Mouse (Mus musculus) embryonic facial prominence, embryonic 12.5 days (tissue): ENCODE data around the gene Phb. TPM values are rescaled to one million over a fixed set of nuclear protein-coding genes. Genes with fewer than 3 reads are reported as not detected.

Experiments used
- ATAC-seq: fragments of 200-750 bp; cut with Nextera tagmentation; 2 replicates; pipeline ENCODE4 v1.8.0; 2017; ENCODE audit not compliant: insufficient number of reproducible peaks, insufficient read depth, low FRiP score, low TSS enrichment
- H3K27ac ChIP-seq: fragments of 300-500 bp; sonication (generic); 2 replicates; pipeline ENCODE4 v1.5.1; 2016; ENCODE audit warnings: mild to moderate bottlenecking
- H3K27me3 ChIP-seq: fragments of 300-500 bp; sonication (generic); 2 replicates; pipeline ENCODE4 v1.6.1; 2016; ENCODE audit warnings: mild to moderate bottlenecking, moderate library complexity
- H3K36me3 ChIP-seq: fragments of 300-500 bp; sonication (generic); 2 replicates; pipeline ENCODE4 v1.6.1; 2016; ENCODE audit warnings: mild to moderate bottlenecking
- H3K4me1 ChIP-seq: fragments of 300-500 bp; sonication (generic); 2 replicates; pipeline ENCODE4 v1.6.1; 2016
- H3K4me2 ChIP-seq: fragments of 300-500 bp; sonication (generic); replicated peaks from 2 replicates; pipeline ENCODE4 v1.6.1; 2016; ENCODE audit warnings: mild to moderate bottlenecking, moderate library complexity
- H3K4me3 ChIP-seq: fragments of 300-500 bp; sonication (generic); 2 replicates; pipeline ENCODE4 v1.5.1; 2016; ENCODE audit warnings: mild to moderate bottlenecking
- H3K9ac ChIP-seq: fragments of 300-500 bp; sonication (generic); 2 replicates; pipeline ENCODE4 v1.6.1; 2016; ENCODE audit warnings: mild to moderate bottlenecking, moderate library complexity
- H3K9me3 ChIP-seq: fragments of 300-500 bp; sonication (generic); 2 replicates; pipeline ENCODE4 v1.6.1; 2016; ENCODE audit warnings: mild to moderate bottlenecking, moderate library complexity
- WGBS: fragments of 180-500 bp; shearing (Covaris S2); methylation state at CpG from one replicate; pipeline ENCODE4 v1.1.7; 2016; 5-methylcytosine and 5-hydroxymethylcytosine counted together
- polyA plus RNA-seq: library from polyadenylated mRNA; unstranded; fragments of >200 nt; fragmentation: Nextera tagmentation; extraction: Ambion mirVana; gene quantifications from 2 replicates; pipeline ENCODE4 v1.2.1, GENCODE M21; 2016

Gene Phb
- polyA plus RNA-seq, 1 experiment from 2014 or later: 229 TPM

DNA sequence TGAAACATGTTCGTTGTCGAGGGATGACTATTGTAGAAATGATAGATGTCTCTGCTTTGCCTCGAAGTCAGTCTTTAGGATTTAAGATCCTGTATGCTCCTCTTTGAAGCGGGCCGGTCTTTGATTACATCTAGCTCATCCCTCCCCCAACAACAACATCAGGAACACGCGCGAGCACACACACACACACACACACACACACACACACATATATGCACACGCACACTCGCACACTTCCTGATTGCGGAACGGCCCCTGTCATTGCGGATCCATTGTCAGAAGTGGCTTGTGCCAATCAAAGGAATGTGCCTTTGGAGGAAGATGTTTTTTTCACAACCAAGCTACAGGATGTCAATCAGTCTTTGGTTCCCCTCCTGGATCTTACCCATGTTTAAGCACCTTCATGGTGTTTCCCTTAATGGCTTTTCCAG, 47.1 kb downstream of the Phb start:
- peak overlapping the region; percentile 98; the same call in 1 of the 2 replicates for H3K27ac ChIP-seq
- peaks cover 25% of the 10 kb centered on the region for H3K4me1 ChIP-seq
- H3K36me3 ChIP-seq: no peaks in the 10 kb centered on the region
- no peak for ATAC-seq
- peak overlapping the region; percentile 98 for H3K9ac ChIP-seq
- 1% methylated on average over 13 of the region's 13 CpGs for WGBS
- H3K4me2 ChIP-seq: peak overlapping the region; percentile 94
- H3K9me3 ChIP-seq: no peaks in the 10 kb centered on the region
- H3K27me3 ChIP-seq: no peaks in the 10 kb centered on the region
- peak overlapping the region; percentile 93 for H3K4me3 ChIP-seq

GRCm38 (mm10) chr11:95714411-95714810, 47.7 kb downstream of the Phb start:
- Histone ChIP-seq H3K9ac (peak overlapping the region; percentile 98; the same call in 1 of the 2 replicates), H3K4me1 (peaks cover 25% of the 10 kb centered on the region), H3K27ac (no peak overlapping the region), H3K36me3 (no peaks in the 10 kb centered on the region), H3K9me3 (no peaks in the 10 kb centered on the region), H3K4me2 (peak overlapping the region; percentile 94), H3K4me3 (peak overlapping the region; percentile 93), H3K27me3 (no peaks in the 10 kb centered on the region)
- 38% methylated on average over 7 of the region's 7 CpGs for WGBS
- ATAC-seq: no peak

- Histone ChIP-seq H3K9ac (no peak overlapping the region), H3K36me3 (no peaks in the 10 kb centered on the region), H3K9me3 (no peaks in the 10 kb centered on the region), H3K4me3 (no peak overlapping the region), H3K4me2 (no peak overlapping the region), H3K27me3 (no peaks in the 10 kb centered on the region), H3K27ac (no peak overlapping the region), H3K4me1 (peaks cover 25% of the 10 kb centered on the region)
- WGBS: 65% methylated on average over 8 of the region's 8 CpGs
- ATAC-seq: no peak
Measured at GRCm38 (mm10) chr11:95716136-95716535, 49.4 kb downstream of the Phb start.

GRCm38 (mm10) chr11:95719356-95719755, 52.6 kb downstream of the Phb start:
- H3K9me3 ChIP-seq: no peaks in the 10 kb centered on the region
- peaks cover 19% of the 10 kb centered on the region for H3K4me1 ChIP-seq
- no peak for ATAC-seq
- no peak overlapping the region for H3K4me2 ChIP-seq
- H3K27me3 ChIP-seq: no peaks in the 10 kb centered on the region
- no peak overlapping the region for H3K27ac ChIP-seq
- H3K36me3 ChIP-seq: no peaks in the 10 kb centered on the region
- WGBS: 89% methylated on average over 3 of the region's 3 CpGs
- no peak overlapping the region for H3K9ac ChIP-seq
- no peak overlapping the region for H3K4me3 ChIP-seq

DNA sequence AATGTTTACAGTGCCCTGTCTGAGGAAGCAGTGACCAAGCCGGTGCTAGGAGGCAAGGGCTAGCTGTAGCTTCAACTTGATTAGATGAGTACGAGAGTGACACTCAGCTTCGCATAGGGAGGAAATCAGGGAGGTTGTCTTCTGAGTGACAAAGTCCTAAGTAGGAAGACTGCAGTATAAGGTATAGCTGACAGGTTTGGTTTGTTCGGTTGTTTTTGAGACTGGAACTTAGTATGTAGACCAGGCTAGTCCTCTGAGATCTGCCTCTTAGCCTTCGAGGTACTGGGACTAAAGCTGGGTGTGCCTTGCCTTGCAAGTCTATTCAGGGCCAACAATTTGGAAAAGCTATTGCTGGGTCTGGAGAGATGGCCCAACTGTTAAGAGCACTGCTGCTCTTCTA, 56.5 kb downstream of the Phb start, which contains the start of gene B130006D01Rik:
Gene B130006D01Rik (plus strand): TSS at position 301 of the 400 bp plus-strand sequence.
- no peak within 1 kb of the TSS for H3K9ac ChIP-seq
- H3K27me3 ChIP-seq: no peaks in the 10 kb centered on the region
- no peaks in the 10 kb centered on the region for H3K36me3 ChIP-seq
- WGBS: 95% methylated on average over 5 of the region's 5 CpGs
- no peak within 1 kb of the TSS for H3K27ac ChIP-seq
- H3K4me2 ChIP-seq: no peak within 1 kb of the TSS
- no peaks in the 10 kb centered on the region for H3K9me3 ChIP-seq
- no peak for ATAC-seq
- no peaks in the 10 kb centered on the region for H3K4me1 ChIP-seq
- no peak within 1 kb of the TSS for H3K4me3 ChIP-seq

GRCm38 (mm10) chr11:95724466-95724865, 57.7 kb downstream of the Phb start:
- H3K27me3 ChIP-seq: no peaks in the 10 kb centered on the region
- no peaks in the 10 kb centered on the region for H3K36me3 ChIP-seq
- no peaks in the 10 kb centered on the region for H3K4me1 ChIP-seq
- H3K4me2 ChIP-seq: no peak overlapping the region
- ATAC-seq: no peak
- H3K9ac ChIP-seq: no peak overlapping the region
- WGBS: 95% methylated on average over 4 of the region's 4 CpGs
- H3K4me3 ChIP-seq: no peak overlapping the region
- H3K9me3 ChIP-seq: no peaks in the 10 kb centered on the region
- no peak overlapping the region for H3K27ac ChIP-seq

DNA sequence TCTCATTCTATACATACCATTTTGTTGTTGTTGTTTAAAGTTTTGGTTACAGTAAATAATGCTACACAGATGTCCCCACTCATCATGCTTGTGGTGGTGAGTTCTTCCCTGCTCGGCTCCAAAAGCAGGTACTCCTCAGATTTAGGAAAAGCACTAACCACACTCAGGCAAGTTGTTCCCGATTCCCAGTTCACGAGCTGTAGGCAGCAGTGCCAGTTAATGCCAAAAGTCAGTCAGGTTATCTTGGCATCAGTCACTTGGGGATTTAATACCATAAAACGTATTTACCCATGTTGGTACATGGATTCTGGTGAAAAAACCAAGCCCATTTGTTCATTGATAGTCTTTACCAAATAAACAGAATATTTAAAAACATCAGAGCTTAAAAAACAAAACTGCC, 59.4 kb downstream of the Phb start:
- 79% methylated on average over 4 of the region's 4 CpGs for WGBS
- no peak overlapping the region for H3K9ac ChIP-seq
- no peak overlapping the region for H3K27ac ChIP-seq
- H3K27me3 ChIP-seq: no peaks in the 10 kb centered on the region
- no peak for ATAC-seq
- no peaks in the 10 kb centered on the region for H3K9me3 ChIP-seq
- H3K4me1 ChIP-seq: no peaks in the 10 kb centered on the region
- H3K4me2 ChIP-seq: no peak overlapping the region
- H3K4me3 ChIP-seq: no peak overlapping the region
- no peaks in the 10 kb centered on the region for H3K36me3 ChIP-seq

DNA sequence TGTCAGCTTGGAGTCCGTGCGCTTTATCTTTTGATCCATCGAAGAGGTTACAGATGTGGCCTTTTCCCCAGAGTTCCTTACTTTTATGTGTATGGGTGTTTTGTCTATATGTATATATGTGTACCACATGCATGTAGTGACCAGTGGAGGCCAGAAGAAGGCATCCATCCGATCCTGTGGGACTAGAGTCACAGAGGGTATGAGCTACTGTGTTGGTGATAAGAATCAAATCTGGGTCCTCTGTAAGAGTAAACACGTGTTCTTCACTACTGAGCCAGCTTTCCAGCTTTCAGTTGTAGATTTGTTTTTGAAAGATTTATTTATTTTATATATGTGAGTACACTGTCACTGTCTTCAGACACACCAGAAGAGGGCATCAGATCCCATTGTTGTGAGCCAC, 61.2 kb downstream of the Phb start:
- H3K9ac ChIP-seq: no peak overlapping the region
- H3K9me3 ChIP-seq: no peaks in the 10 kb centered on the region
- H3K36me3 ChIP-seq: no peaks in the 10 kb centered on the region
- H3K4me2 ChIP-seq: no peak overlapping the region
- no peak overlapping the region for H3K27ac ChIP-seq
- ATAC-seq: no peak
- WGBS: 90% methylated on average over 5 of the region's 5 CpGs
- H3K27me3 ChIP-seq: no peaks in the 10 kb centered on the region
- no peaks in the 10 kb centered on the region for H3K4me1 ChIP-seq
- H3K4me3 ChIP-seq: no peak overlapping the region

DNA sequence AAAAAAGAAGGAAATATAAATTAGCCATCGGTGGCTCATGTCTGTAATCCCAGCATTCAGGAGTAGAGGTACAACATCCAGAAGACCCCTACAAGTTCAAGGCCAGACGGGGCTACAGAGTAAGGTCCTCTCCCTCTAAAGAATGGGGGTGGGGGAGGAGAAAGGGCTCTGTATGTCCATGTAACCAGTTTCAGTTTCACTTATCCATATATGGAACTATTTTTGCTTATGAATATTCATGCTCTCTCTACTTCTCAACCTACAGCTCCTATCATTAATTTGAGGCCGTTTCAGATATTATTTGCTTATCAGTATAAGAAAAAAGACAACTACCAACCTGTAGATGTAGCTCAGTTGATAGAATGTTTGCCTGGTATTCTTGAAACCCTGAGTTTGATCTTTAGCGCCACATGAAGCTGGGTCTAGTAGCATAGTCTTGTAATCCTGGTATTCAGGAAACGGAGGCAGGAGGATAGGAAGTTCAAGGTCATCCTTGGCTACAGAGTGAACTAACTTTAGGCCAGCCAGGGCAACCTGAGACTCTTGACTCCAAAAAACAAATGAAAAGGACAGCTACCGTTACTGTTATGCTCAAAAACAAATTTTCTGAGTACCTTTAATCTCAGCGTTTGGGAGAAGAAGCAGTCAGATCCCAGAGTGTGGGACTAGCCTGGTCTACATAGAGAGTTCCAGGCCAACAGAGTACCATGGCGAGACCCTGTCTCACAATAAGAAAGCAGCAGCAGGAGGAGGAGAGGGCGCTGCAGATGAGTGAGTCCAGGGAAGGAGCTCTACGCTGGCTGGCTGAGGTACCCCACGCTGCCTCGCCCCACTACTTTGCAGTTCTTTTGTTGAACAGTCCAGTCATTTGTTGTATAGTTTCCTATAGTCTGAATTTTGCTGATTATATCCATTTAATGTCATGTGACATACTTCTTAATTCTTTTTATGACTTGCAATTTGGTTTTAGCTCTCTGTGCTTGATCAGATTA, 62.5 kb downstream of the Phb start:
- Histone ChIP-seq H3K9ac (no peak overlapping the region), H3K36me3 (no peaks in the 10 kb centered on the region), H3K4me1 (no peaks in the 10 kb centered on the region), H3K27me3 (no peaks in the 10 kb centered on the region), H3K4me2 (no peak overlapping the region), H3K27ac (no peak overlapping the region), H3K9me3 (0 out of 2 replicates have a peak, but pooled peaks cover under 1% of the 10 kb centered on the region), H3K4me3 (no peak overlapping the region)
- ATAC-seq: no peak
- 83% methylated on average over 12 of the region's 12 CpGs for WGBS

Other genes starting within 250 kb of the Phb start
- 1.3 and 1.8 TPM in 2 replicates for gene Nxph3, start 152.4 kb upstream of the Phb start, polyA plus RNA-seq
- gene Ngfr, start 79.2 kb upstream of the Phb start, polyA plus RNA-seq: 33.0 and 36.7 TPM in 2 replicates
- gene Zfp652, start 45.7 kb downstream of the Phb start, polyA plus RNA-seq: 23.7 and 24.5 TPM in 2 replicates
- 2.0 and 2.1 TPM in 2 replicates for gene B130006D01Rik, start 56.6 kb downstream of the Phb start, polyA plus RNA-seq
- gene Phospho1, start 157.5 kb downstream of the Phb start, polyA plus RNA-seq: not detected in 2 replicates
- 8.9 and 13.1 TPM in 2 replicates for gene Gngt2, start 170.3 kb downstream of the Phb start, polyA plus RNA-seq
- 4.3 and 5.0 TPM in 2 replicates for gene Abi3, start 175.5 kb downstream of the Phb start, polyA plus RNA-seq
- not detected in 2 replicates for gene B4galnt2, start 247.9 kb downstream of the Phb start, polyA plus RNA-seq